Mouse (Mus musculus): ENCODE measurements around the gene Ltf.

Gene Ltf

GRCm38 (mm10) chr9:111019022-111019421 is at the start of gene Ltf:
Gene Ltf, plus strand, starts transcription at chr9:111019271.
- no peak for DNase-seq (ENCODE audit: low spot score in 2 of 2)

- no peak for DNase-seq (ENCODE audit: low spot score in 2 of 2)
Measured at GRCm38 (mm10) chr9:110979411-110979810, 39.7 kb upstream of the Ltf start.

GRCm38 (mm10) chr9:110982351-110982750 is 36.7 kb upstream of the Ltf start:
- no peak for DNase-seq (ENCODE audit: low spot score in 2 of 2)

- DNase-seq (ENCODE audit: low spot score in 2 of 2) = no peak
Measured at GRCm38 (mm10) chr9:110984096-110984495, 35.0 kb upstream of the Ltf start.

- DNase-seq (ENCODE audit: low spot score in 2 of 2) = no peak
Measured at GRCm38 (mm10) chr9:110985541-110985940, 33.5 kb upstream of the Ltf start.

GRCm38 (mm10) chr9:110985951-110986350 is 33.1 kb upstream of the Ltf start:
- no peak for DNase-seq (ENCODE audit: low spot score in 2 of 2)

GRCm38 (mm10) chr9:110987331-110987730 is 31.7 kb upstream of the Ltf start:
- no peak for DNase-seq (ENCODE audit: low spot score in 2 of 2)

- no peak for DNase-seq (ENCODE audit: low spot score in 2 of 2)
Measured at GRCm38 (mm10) chr9:110988078-110988477, 31.0 kb upstream of the Ltf start.

- no peak for DNase-seq (ENCODE audit: low spot score in 2 of 2)
Measured at GRCm38 (mm10) chr9:110989141-110989540, 29.9 kb upstream of the Ltf start.

- DNase-seq (ENCODE audit: low spot score in 2 of 2) = no peak
Measured at GRCm38 (mm10) chr9:110989543-110989942, 29.5 kb upstream of the Ltf start.

GRCm38 (mm10) chr9:110990204-110990603 is 28.9 kb upstream of the Ltf start, which contains the start of gene Rtp3:
Gene Rtp3, minus strand, starts transcription at chr9:110990583.
- no peak for DNase-seq (ENCODE audit: low spot score in 2 of 2)

GRCm38 (mm10) chr9:110993281-110993709 is 25.8 kb upstream of the Ltf start:
- no peak for DNase-seq (ENCODE audit: low spot score in 2 of 2)

- peak; percentile 39 to 56 for DNase-seq (ENCODE audit: low spot score in 2 of 2)
Measured at GRCm38 (mm10) chr9:110994716-110995172, 24.3 kb upstream of the Ltf start.

- DNase-seq (ENCODE audit: low spot score in 2 of 2) = peak; percentile 44 to 73
Measured at GRCm38 (mm10) chr9:110997245-110997644, 21.8 kb upstream of the Ltf start.

GRCm38 (mm10) chr9:110999056-110999455 is 20.0 kb upstream of the Ltf start:
- no peak for DNase-seq (ENCODE audit: low spot score in 2 of 2)

- no peak for DNase-seq (ENCODE audit: low spot score in 2 of 2)
Measured at GRCm38 (mm10) chr9:110999856-111000255, 19.2 kb upstream of the Ltf start.

GRCm38 (mm10) chr9:111001621-111002020 is 17.4 kb upstream of the Ltf start:
- no peak for DNase-seq (ENCODE audit: low spot score in 2 of 2)

- DNase-seq (ENCODE audit: low spot score in 2 of 2) = no peak
Measured at GRCm38 (mm10) chr9:111003279-111003678, 15.8 kb upstream of the Ltf start.

GRCm38 (mm10) chr9:111006544-111006943 is 12.5 kb upstream of the Ltf start:
- DNase-seq (ENCODE audit: low spot score in 2 of 2) = no peak

- DNase-seq (ENCODE audit: low spot score in 2 of 2) = no peak
Measured at GRCm38 (mm10) chr9:111009763-111010162, 9.3 kb upstream of the Ltf start.

GRCm38 (mm10) chr9:111011550-111011949 is 7.5 kb upstream of the Ltf start:
- DNase-seq (ENCODE audit: low spot score in 2 of 2) = no peak

- no peak for DNase-seq (ENCODE audit: low spot score in 2 of 2)
Measured at GRCm38 (mm10) chr9:111012041-111012440, 7.0 kb upstream of the Ltf start.

GRCm38 (mm10) chr9:111015658-111016057 is 3.4 kb upstream of the Ltf start:
- no peak for DNase-seq (ENCODE audit: low spot score in 2 of 2)

GRCm38 (mm10) chr9:111026791-111027190 is 7.7 kb downstream of the Ltf start:
- DNase-seq (ENCODE audit: low spot score in 2 of 2) = no peak
